Mouse (Mus musculus): Measurements from ENCODE around the gene Bnip3.

GRCm38 (mm10) chr7:138942301-138942700, 33.0 kb upstream of the Bnip3 start:
- no peak for TF ChIP-seq CTCF (IDR thresholded peaks at IDR 0.05; ENCODE audit: control insufficient read depth, insufficient read depth, insufficient read length)
- no peak for TF ChIP-seq MYOD1 (IDR thresholded peaks at IDR 0.05; ENCODE audit: control insufficient read depth, insufficient read length, low read depth)

Data from C2C12 (cell line).